Mouse (Mus musculus): ENCODE results near the gene Sf3b4. TPM values are rescaled to one million over a fixed set of nuclear protein-coding genes. Genes with fewer than 3 reads are reported as not detected.
"Not testable (repeated sequence)": the region's sequence is repeated elsewhere in the genome, so short reads cannot be mapped to it uniquely, and the experiment has no call there.

Gene Sf3b4
- polyA plus RNA-seq, 1 experiment, result 463 TPM

GRCm38 (mm10) chr3:96171583-96172196 lies 442 bp upstream of the Sf3b4 start:
- Histone ChIP-seq H3K4me1 (peaks cover 73% of the 10 kb centered on the region), H3K4me3 (replicated peaks) (peak overlapping the region; percentile 95), H3K27me3 (replicated peaks) (no peaks in the 10 kb centered on the region), H3K9me3 (no peaks in the 10 kb centered on the region), H3K36me3 (replicated peaks; ENCODE audit: low read length) (peaks cover 65% of the 10 kb centered on the region)
- TF ChIP-seq FLI1 (IDR thresholded peaks at IDR 0.05; ENCODE audit: low read length), result no peak
- no peak for TF ChIP-seq GATA1 (IDR thresholded peaks at IDR 0.05; ENCODE audit: borderline replicate concordance, low read length)

- H3K4me1 ChIP-seq, result peaks cover 71% of the 10 kb centered on the region
- H3K9me3 ChIP-seq, result no peaks in the 10 kb centered on the region
- peak overlapping the region; percentile 95 for H3K4me3 ChIP-seq (replicated peaks)
- no peaks in the 10 kb centered on the region for H3K27me3 ChIP-seq (replicated peaks)
- TF ChIP-seq FLI1 (IDR thresholded peaks at IDR 0.05; ENCODE audit: low read length) (no peak), GATA1 (IDR thresholded peaks at IDR 0.05; ENCODE audit: borderline replicate concordance, low read length) (no peak)
- peaks cover 71% of the 10 kb centered on the region for H3K36me3 ChIP-seq (replicated peaks; ENCODE audit: low read length)
These were observed 1.1 kb downstream of the Sf3b4 start for GRCm38 (mm10) chr3:96173185-96173584.

GRCm38 (mm10) chr3:96174042-96174441 lies 1.9 kb downstream of the Sf3b4 start:
- Histone ChIP-seq H3K4me1 (peaks cover 64% of the 10 kb centered on the region), H3K36me3 (replicated peaks; ENCODE audit: low read length) (peaks cover 70% of the 10 kb centered on the region), H3K4me3 (replicated peaks) (peak overlapping the region; percentile 83)
- not testable (repeated sequence) for H3K27me3 ChIP-seq (replicated peaks); H3K9me3 ChIP-seq

- peaks cover 63% of the 10 kb centered on the region for H3K4me1 ChIP-seq
- TF ChIP-seq FLI1 (IDR thresholded peaks at IDR 0.05; ENCODE audit: low read length) (no peak), GATA1 (IDR thresholded peaks at IDR 0.05; ENCODE audit: borderline replicate concordance, low read length) (no peak)
- H3K27me3 ChIP-seq (replicated peaks), result no peaks in the 10 kb centered on the region
- no peaks in the 10 kb centered on the region for H3K9me3 ChIP-seq
- H3K36me3 ChIP-seq (replicated peaks; ENCODE audit: low read length), result peaks cover 62% of the 10 kb centered on the region
- peak overlapping the region; percentile 14 for H3K4me3 ChIP-seq (replicated peaks)
These were observed 3.1 kb downstream of the Sf3b4 start for GRCm38 (mm10) chr3:96175251-96175650.

GRCm38 (mm10) chr3:96178427-96178826 lies 6.3 kb downstream of the Sf3b4 start:
- Histone ChIP-seq H3K27me3 (replicated peaks) (no peaks in the 10 kb centered on the region), H3K4me3 (replicated peaks) (no peak overlapping the region), H3K9me3 (no peaks in the 10 kb centered on the region), H3K36me3 (replicated peaks; ENCODE audit: low read length) (peaks cover 50% of the 10 kb centered on the region), H3K4me1 (peaks cover 72% of the 10 kb centered on the region)
- no peak for TF ChIP-seq GATA1 (IDR thresholded peaks at IDR 0.05; ENCODE audit: borderline replicate concordance, low read length)
- TF ChIP-seq FLI1 (IDR thresholded peaks at IDR 0.05; ENCODE audit: low read length), result no peak

- Histone ChIP-seq H3K36me3 (replicated peaks; ENCODE audit: low read length) (peaks cover 49% of the 10 kb centered on the region), H3K27me3 (replicated peaks) (no peaks in the 10 kb centered on the region)
- TF ChIP-seq GATA1 (IDR thresholded peaks at IDR 0.05; ENCODE audit: borderline replicate concordance, low read length) (no peak), FLI1 (IDR thresholded peaks at IDR 0.05; ENCODE audit: low read length) (no peak)
These were observed 6.8 kb downstream of the Sf3b4 start for GRCm38 (mm10) chr3:96178902-96179301.

GRCm38 (mm10) chr3:96179531-96179930 lies 7.4 kb downstream of the Sf3b4 start:
- Histone ChIP-seq H3K4me3 (replicated peaks) (no peak overlapping the region), H3K27me3 (replicated peaks) (no peaks in the 10 kb centered on the region), H3K4me1 (peaks cover 71% of the 10 kb centered on the region), H3K9me3 (no peaks in the 10 kb centered on the region), H3K36me3 (replicated peaks; ENCODE audit: low read length) (peaks cover 43% of the 10 kb centered on the region)
- TF ChIP-seq FLI1 (IDR thresholded peaks at IDR 0.05; ENCODE audit: low read length), result no peak
- TF ChIP-seq GATA1 (IDR thresholded peaks at IDR 0.05; ENCODE audit: borderline replicate concordance, low read length), result no peak

More at GRCm38 (mm10) chr3:96178902-96179301, 6.8 kb downstream of the Sf3b4 start:
- peaks cover 72% of the 10 kb centered on the region for H3K4me1 ChIP-seq
- H3K9me3 ChIP-seq, result no peaks in the 10 kb centered on the region
- H3K4me3 ChIP-seq (replicated peaks), result no peak overlapping the region

- H3K4me3 ChIP-seq (replicated peaks), result peak within 1 kb of the TSS; percentile 92
- no peaks in the 10 kb centered on the region for H3K9me3 ChIP-seq
- peaks cover 61% of the 10 kb centered on the region for H3K4me1 ChIP-seq
- H3K27me3 ChIP-seq (replicated peaks), result peaks cover 4% of the 10 kb centered on the region
- peaks cover 31% of the 10 kb centered on the region for H3K36me3 ChIP-seq (replicated peaks; ENCODE audit: low read length)
- TF ChIP-seq FLI1 (IDR thresholded peaks at IDR 0.05; ENCODE audit: low read length), result no peak
These were observed 8.8 kb downstream of the Sf3b4 start, which contains the start of gene Sv2a for GRCm38 (mm10) chr3:96180727-96181477. Gene Sv2a, plus strand, starts transcription at chr3:96181151.

GRCm38 (mm10) chr3:96181510-96182381 lies 9.6 kb downstream of the Sf3b4 start:
- TF ChIP-seq FLI1 (IDR thresholded peaks at IDR 0.05; ENCODE audit: low read length), result no peak
- TF ChIP-seq GATA1 (IDR thresholded peaks at IDR 0.05; ENCODE audit: borderline replicate concordance, low read length), result no peak

More at GRCm38 (mm10) chr3:96181510-96182381, 9.6 kb downstream of the Sf3b4 start:
- H3K4me3 ChIP-seq (replicated peaks), result peak overlapping the region; percentile 92
- H3K4me1 ChIP-seq, result peaks cover 53% of the 10 kb centered on the region
- no peaks in the 10 kb centered on the region for H3K9me3 ChIP-seq
- H3K27me3 ChIP-seq (replicated peaks), result peaks cover 7% of the 10 kb centered on the region
- H3K36me3 ChIP-seq (replicated peaks; ENCODE audit: low read length), result peaks cover 22% of the 10 kb centered on the region

Measured in megakaryocyte, embryonic 14.5 days (primary cell).